Mouse (Mus musculus) testis, adult 2 months (tissue): ENCODE data around the gene Mbd4.

Experiments used
- CTCF ChIP-seq: fragments of 200-500 bp; IDR thresholded peaks from 2 replicates; pipeline ENCODE4 v1.5.1; 2012; ENCODE audit warnings: low read depth, mild to moderate bottlenecking, inconsistent platforms, low read length, moderate library complexity; ENCODE audit not compliant: control insufficient read depth, insufficient read depth, insufficient replicate concordance
- POLR2A ChIP-seq: fragments of 200-500 bp; IDR thresholded peaks from 2 replicates; pipeline ENCODE4 v1.6.1; 2012; ENCODE audit warnings: low read depth, mild to moderate bottlenecking, inconsistent platforms, low read length, moderate library complexity; ENCODE audit not compliant: control insufficient read depth

DNA sequence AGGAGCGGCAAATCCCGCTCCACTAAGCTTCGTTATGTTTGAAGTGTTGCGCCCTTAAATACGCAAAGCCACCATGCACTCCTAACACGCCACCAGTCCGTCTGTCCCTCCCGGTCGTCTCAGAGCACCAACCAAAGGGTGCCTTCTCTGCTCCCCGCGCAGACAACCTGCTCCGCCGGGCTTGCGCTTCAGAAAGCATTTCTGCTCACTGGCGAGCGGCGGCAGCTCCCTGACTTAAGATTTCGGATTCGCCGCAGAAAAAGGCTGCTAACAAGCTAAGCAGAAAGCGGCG is 45.0 kb downstream of the Mbd4 start:
- TF ChIP-seq CTCF, result no peak
- no peak for TF ChIP-seq POLR2A
